In genomic region chr11:58009051-58009515, GRCm38 (mm10) we compare ENCODE assay signal across 8 mouse cellular contexts. TPM values are rescaled to one million over a fixed set of nuclear protein-coding genes. Genes with fewer than 3 reads are reported as not detected.
DNase-seq lines count a peak whose midpoint lies in the region; ATAC-seq and TF ChIP-seq lines count a peak whose summit lies in the region.

Gene Larp1 (plus strand): TSS chr11:58009064.

- DNase-seq in layer of hippocampus, adult 2 months (ENCODE audit: low spot score in 2 of 2): no peak
- DNase-seq in layer of hippocampus, adult 9-11 months: no peak
- no peak for DNase-seq in Patski (ENCODE audit: low read depth, low spot score)
- no peak for DNase-seq in embryonic facial prominence, embryonic 11.5 days (ENCODE audit: low spot score)
- no peak for DNase-seq in left cerebral cortex, adult 8-10 months (ENCODE audit: low spot score in 2 of 2)
- DNase-seq in midbrain, embryonic 14.5 days: no peak
- no peak for DNase-seq in thymus, postnatal 36 days

- H3K9ac ChIP-seq in embryonic facial prominence, embryonic 11.5 days (replicated peaks; ENCODE audit: low read length): peak within 1 kb of the TSS; percentile 92
- peak within 1 kb of the TSS; percentile 98 for H3K9ac ChIP-seq in heart, embryonic 12.5 days
- peak within 1 kb of the TSS; percentile 87 for H3K9ac ChIP-seq in midbrain, embryonic 14.5 days (replicated peaks; ENCODE audit: low read length)

- no peaks in the 10 kb centered on the region for H3K9me3 ChIP-seq in embryonic facial prominence, embryonic 11.5 days (replicated peaks; ENCODE audit: control insufficient read depth, low read length)
- no peaks in the 10 kb centered on the region for H3K9me3 ChIP-seq in heart, embryonic 12.5 days (replicated peaks)
- no peaks in the 10 kb centered on the region for H3K9me3 ChIP-seq in midbrain, embryonic 14.5 days (ENCODE audit: control insufficient read depth, low read length)

- no peaks in the 10 kb centered on the region for H3K27me3 ChIP-seq in Patski
- H3K27me3 ChIP-seq in embryonic facial prominence, embryonic 11.5 days (ENCODE audit: control insufficient read depth, insufficient read depth, low read length): no peaks in the 10 kb centered on the region
- H3K27me3 ChIP-seq in heart, embryonic 12.5 days (replicated peaks): no peaks in the 10 kb centered on the region
- H3K27me3 ChIP-seq in midbrain, embryonic 14.5 days (ENCODE audit: control insufficient read depth, insufficient read depth, low read length): no peaks in the 10 kb centered on the region

- H3K4me3 ChIP-seq in layer of hippocampus, adult 2 months: peak within 1 kb of the TSS; percentile 85
- H3K4me3 ChIP-seq in embryonic facial prominence, embryonic 11.5 days (ENCODE audit: low read depth, low read length): peak within 1 kb of the TSS; percentile 97
- H3K4me3 ChIP-seq in heart, embryonic 12.5 days: peak within 1 kb of the TSS; percentile 96
- peak within 1 kb of the TSS; percentile 89 for H3K4me3 ChIP-seq in midbrain, embryonic 14.5 days (replicated peaks; ENCODE audit: low read depth, low read length)

- under 1% methylated on average over 74 of the region's 84 CpGs for WGBS in embryonic facial prominence, embryonic 11.5 days
- WGBS in heart, embryonic 12.5 days: 4% methylated on average over 72 of the region's 84 CpGs
- under 1% methylated on average over 79 of the region's 84 CpGs for WGBS in midbrain, embryonic 14.5 days

- no peak for TF ChIP-seq CTCF in layer of hippocampus, adult 2 months (conservative IDR thresholded peaks at IDR 0.05)
- TF ChIP-seq CTCF in Patski (IDR thresholded peaks at IDR 0.05): no peak

- H3K4me2 ChIP-seq in embryonic facial prominence, embryonic 11.5 days (ENCODE audit: low read depth, low read length): peak within 1 kb of the TSS; percentile 82
- peak within 1 kb of the TSS; percentile 84 for H3K4me2 ChIP-seq in heart, embryonic 12.5 days
- H3K4me2 ChIP-seq in midbrain, embryonic 14.5 days (ENCODE audit: low read length): peak within 1 kb of the TSS; percentile 77

- CTCF ChIA-PET in Patski (lab: Charles Lee): interaction anchor here (0.8 to 1.2 kb wide), 2 partner anchors 44 to 48 kb away, joined by 3 read pairs; no protein-coding TSS in a partner anchor

- peak within 1 kb of the TSS; percentile 98 for H3K27ac ChIP-seq in layer of hippocampus, adult 2 months
- peak within 1 kb of the TSS; percentile 75 for H3K27ac ChIP-seq in embryonic facial prominence, embryonic 11.5 days (replicated peaks; ENCODE audit: low read depth, low read length)
- H3K27ac ChIP-seq in heart, embryonic 12.5 days (ENCODE audit: poor library complexity, severe bottlenecking): peak within 1 kb of the TSS; percentile 95
- peak within 1 kb of the TSS; percentile 91 for H3K27ac ChIP-seq in midbrain, embryonic 14.5 days (replicated peaks; ENCODE audit: low read depth, low read length)

- H3K4me1 ChIP-seq in embryonic facial prominence, embryonic 11.5 days (ENCODE audit: control insufficient read depth, insufficient read depth, low read length): peaks cover 2% of the 10 kb centered on the region; the same call in 1 of the 2 replicates
- H3K4me1 ChIP-seq in heart, embryonic 12.5 days (replicated peaks): peaks cover 29% of the 10 kb centered on the region
- peaks cover 21% of the 10 kb centered on the region for H3K4me1 ChIP-seq in midbrain, embryonic 14.5 days (ENCODE audit: control insufficient read depth, insufficient read depth, low read length)

- H3K36me3 ChIP-seq in embryonic facial prominence, embryonic 11.5 days (replicated peaks; ENCODE audit: control insufficient read depth, insufficient read depth, low read depth, low read length): no peaks in the 10 kb centered on the region
- H3K36me3 ChIP-seq in heart, embryonic 12.5 days: no peaks in the 10 kb centered on the region
- H3K36me3 ChIP-seq in midbrain, embryonic 14.5 days (ENCODE audit: control insufficient read depth, insufficient read depth, low read length): no peaks in the 10 kb centered on the region

- peak; percentile 44 for ATAC-seq in Patski
- no peak; the same call in 1 of the 2 replicates for ATAC-seq in embryonic facial prominence, embryonic 11.5 days (replicated peaks; ENCODE audit: insufficient number of reproducible peaks, low FRiP score, low TSS enrichment, low read depth)
- peak; percentile 49 for ATAC-seq in heart, embryonic 12.5 days (ENCODE audit: insufficient number of reproducible peaks, low FRiP score)
- peak; percentile 48; the same call in 1 of the 2 replicates for ATAC-seq in midbrain, embryonic 14.5 days (ENCODE audit: low FRiP score, low TSS enrichment)

- POLR2A ChIA-PET in Patski (lab: Charles Lee): interaction anchor here (1.0 to 1.5 kb wide), 2 partner anchors 12 to 29 kb away, joined by 3 to 5 read pairs; no protein-coding TSS in a partner anchor

- in situ Hi-C loops in Patski (cut with MboI; ENCODE audit: low pct_unique_long_range_greater_than_20kb): loop anchor here (5.0 kb wide), 1 partner anchor 47 kb away; no protein-coding TSS in a partner anchor

RNA-seq across cellular contexts. Expression of gene Larp1, which starts in this region (rescaled TPM):
- 10 to 100 TPM; 91.1 to 92.8 TPM for total RNA-seq in layer of hippocampus, adult 2 months (2021)
- 71.9 TPM for polyA plus RNA-seq in Patski (2021)
- polyA plus RNA-seq in embryonic facial prominence, embryonic 11.5 days (2014; fragmentation: Nextera tagmentation; extraction: Ambion mirVana): 14.7 and 15.2 TPM in 2 replicates
- polyA plus RNA-seq in heart, embryonic 12.5 days (2016; fragmentation: Nextera tagmentation; extraction: Ambion mirVana): 17.5 and 18.3 TPM in 2 replicates
- total RNA-seq in left cerebral cortex, adult 8-10 months (2022): 10 to 100 TPM; 84.6 to 88.6 (median 86.9) TPM
- 19.1 and 19.6 TPM in 2 replicates for polyA plus RNA-seq in midbrain, embryonic 14.5 days (2014; fragmentation: Nextera tagmentation; extraction: Ambion mirVana)
